Mouse (Mus musculus) thymus, postnatal 10 days (tissue): ENCODE results near the gene Myt1.

ENCODE experiments used
- DNase-seq, 2 experiments: peaks; one replicate each; pipeline ENCODE4 v3.0.0; 2021; ENCODE audit warnings: low spot score in 2 of 2

Myt1 gene

DNA sequence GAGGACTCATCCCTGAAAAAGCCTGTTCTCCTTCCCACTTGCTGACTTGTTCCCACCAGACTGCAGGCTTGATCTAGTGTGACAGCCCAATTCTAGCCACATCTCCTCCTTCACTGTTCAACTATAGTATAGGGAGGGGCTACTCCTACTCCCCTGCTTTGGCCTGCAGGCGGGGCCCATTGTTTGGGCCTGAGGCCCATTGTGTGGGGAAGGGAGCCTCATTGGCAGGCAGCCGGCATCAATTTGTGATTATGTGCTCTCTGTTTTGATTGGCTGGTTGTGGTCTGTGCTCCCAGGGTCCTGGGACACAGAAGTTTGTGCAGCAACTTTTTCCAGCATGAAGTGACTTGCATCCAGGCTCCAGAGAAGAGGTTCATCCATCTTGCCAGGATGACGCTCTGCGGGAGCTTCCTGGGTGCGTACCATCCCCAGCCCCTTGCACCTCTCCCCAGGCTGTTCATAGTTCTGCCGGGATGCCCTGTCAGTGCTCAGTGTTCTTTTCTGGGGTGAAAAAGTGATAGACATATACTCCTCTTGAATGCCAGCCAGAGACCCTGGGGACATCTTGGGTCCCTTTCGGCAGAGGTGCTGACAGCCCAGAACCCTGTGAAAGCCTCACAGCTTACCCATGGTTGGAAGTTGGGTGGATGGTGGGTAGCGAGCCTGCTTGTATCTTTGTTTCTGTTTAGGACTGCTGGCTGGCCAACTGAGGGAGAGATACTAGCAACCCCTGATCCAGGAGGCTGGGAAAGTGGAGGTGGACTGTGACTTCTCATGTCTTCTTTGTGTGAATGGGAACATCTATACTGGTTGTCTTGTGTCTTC is at the start of gene Myt1:
Gene Myt1, plus strand, starts transcription at position 327 of the 825 bp plus-strand sequence.
- no peak for DNase-seq

DNA sequence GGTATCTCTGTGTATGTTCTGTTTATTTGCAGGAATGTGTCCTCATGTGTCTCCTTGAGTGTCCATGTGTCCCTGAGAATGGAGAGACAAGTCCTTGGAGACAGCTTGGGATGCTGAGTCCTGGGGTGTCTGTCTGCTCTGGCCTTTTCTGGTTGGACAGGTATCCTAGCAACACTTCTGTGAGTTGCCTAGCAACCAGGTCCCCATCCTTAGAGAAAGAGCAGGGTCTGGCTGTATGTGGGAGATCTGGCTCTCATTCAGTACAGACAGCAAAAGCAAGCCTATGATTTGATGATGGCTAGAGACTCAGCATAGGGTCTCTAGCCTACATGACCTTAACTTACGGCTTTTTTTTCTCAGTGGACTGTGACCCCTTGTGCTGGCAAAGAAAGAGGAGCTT is 49.4 kb upstream of the Myt1 start:
- no peak for DNase-seq

DNA sequence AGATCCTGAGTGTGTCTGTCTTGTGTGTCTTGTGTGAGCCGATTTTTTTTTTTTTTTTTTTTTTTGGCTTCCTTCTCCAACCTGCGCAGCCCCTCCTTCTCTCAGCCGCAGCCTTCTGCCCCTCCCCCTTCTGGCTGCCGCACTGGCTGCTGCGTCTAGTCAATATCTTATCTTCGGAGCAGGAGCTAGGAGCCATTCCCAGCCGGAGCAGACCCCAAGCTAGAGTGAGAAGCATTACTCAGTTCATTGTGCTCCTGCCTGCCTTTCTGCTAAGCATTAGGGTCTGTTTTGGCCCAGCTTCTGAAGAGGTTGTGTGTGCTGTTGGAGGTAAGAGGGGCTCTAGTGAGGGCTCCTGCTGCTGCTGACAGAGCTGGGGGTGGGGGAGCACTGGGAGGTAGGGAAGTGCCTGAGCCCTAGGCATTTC is 48.2 kb upstream of the Myt1 start, which contains the start of gene Oprl1:
Gene Oprl1, plus strand, starts transcription at position 114 of the 424 bp plus-strand sequence.
- DNase-seq, result peak in 1 of 2 experiments; percentile 15

DNA sequence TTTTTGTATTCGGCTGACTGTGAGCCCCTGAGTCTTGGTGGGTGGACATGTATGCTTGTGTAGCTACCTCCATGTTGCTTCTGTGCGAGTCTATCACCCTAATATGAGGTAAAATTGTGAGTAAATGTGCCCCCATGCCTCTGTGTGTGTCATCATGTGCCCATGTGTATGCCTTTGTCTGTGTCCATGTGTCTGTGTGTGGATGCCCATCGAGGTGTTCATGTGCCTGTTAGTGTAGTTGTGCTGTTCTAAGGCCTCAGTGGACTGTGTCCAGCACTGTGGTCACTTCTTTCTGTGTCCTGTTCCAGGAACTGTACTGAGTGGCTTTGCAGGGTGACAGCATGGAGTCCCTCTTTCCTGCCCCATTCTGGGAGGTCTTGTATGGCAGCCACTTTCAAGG is 47.8 kb upstream of the Myt1 start:
- DNase-seq, result no peak

DNA sequence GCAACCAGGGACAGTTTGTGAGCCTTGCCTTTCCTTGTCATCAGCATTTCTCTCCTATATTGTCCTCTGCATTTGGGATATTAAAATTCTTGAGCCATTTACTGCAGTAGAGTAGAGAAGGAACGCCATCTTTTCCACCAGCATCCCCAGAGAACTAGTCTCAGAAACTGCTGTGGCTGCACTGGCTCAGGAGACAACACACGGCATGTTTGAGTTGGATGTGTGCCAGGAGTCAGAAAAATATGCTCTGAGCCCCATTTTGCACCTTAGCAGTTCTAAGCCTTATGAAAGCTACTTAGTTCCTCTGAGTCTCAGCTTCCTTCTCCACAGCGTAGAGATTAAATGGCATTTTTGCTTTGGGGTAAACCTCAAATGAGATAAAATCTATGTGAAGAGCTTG is 46.1 kb upstream of the Myt1 start:
- no peak for DNase-seq

DNA sequence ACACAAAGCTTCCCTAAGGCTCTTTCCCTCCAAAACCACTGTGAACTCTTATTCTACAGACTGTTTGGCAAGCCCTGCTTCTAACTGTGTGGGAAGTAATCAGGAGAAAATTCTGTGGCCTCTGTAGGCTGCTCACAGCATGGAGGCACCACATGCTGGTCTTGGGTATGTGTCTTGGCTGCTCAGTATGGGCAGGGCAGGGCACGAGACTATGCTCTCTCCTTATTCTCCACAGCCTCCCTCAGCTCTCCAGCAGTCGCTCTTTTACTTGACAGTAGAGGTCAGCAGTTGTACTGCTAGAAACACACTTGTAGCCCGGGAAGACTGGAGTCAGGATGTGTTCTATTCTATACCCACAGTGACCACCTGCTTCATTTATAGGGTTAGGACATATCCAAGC is 43.1 kb upstream of the Myt1 start:
- DNase-seq, result no peak

DNA sequence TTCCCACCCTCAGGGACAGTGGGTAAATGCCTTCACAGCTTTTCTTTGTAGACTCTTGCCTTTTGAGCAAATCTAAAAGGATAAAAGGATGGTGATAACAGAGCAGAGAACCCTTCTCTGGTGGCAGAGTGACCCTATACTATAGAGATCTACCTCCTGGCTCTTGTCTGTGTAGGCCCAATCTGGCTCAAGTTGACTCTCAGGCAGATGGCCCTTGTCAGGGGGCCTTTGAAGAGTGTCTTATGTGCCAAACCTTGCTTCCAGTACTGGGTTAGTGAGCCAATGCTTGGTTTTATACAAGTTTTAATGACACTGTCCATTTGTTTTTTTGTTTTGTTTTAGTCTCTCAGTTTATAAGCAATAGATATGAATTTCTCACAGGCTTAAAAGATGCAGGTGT is 41.9 kb upstream of the Myt1 start:
- no peak for DNase-seq

DNA sequence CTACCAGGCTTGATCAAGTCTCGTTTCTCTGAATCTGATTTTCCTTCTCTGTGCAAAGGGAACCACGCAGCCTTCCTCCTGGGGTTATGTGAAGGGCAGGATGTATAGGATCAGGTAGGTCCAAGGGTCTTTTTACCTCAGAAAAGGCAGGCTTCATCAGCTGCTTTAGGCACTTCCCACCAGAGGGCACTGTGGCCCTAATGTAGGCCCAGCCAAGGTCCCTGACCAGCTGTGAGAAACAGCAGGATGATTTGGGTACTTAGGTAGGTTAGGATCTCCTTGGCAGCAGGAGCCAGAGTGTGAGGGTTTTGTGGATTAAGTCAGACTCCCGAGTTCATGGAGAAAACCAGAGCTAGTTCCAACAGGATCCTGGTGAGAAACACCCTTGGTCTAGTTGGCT is 40.9 kb upstream of the Myt1 start:
- DNase-seq, result peak in 1 of 2 experiments; percentile 25

DNA sequence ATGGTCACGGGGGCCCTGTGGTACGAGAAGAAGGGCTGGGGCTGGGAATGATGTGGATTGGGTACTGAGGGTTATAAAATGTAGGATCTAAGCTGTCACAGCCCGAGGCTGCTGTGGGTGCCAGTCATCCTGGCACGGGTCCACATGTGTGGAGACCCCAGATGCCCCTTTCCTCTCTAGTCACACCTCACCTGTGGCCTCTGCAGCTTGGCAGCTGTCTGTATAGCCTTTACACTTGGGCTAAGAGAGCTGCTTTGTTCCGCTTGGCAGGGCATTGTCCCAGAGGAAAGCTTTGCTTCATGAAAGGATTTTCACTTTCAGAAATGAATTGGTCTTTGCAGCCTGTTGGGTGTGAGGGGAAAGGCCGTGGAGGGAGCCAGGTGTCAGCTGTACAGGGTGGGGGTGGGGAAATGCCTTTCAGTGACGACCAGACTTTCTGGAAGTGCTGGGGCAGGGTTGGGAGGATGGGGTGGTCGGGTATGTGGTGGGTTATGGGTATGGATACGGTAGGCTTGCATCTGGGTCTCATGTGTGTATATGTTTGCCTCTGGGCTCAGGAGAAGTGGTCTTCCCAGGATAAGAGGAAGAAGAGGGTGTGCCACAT is 35.4 kb upstream of the Myt1 start:
- DNase-seq, result no peak

DNA sequence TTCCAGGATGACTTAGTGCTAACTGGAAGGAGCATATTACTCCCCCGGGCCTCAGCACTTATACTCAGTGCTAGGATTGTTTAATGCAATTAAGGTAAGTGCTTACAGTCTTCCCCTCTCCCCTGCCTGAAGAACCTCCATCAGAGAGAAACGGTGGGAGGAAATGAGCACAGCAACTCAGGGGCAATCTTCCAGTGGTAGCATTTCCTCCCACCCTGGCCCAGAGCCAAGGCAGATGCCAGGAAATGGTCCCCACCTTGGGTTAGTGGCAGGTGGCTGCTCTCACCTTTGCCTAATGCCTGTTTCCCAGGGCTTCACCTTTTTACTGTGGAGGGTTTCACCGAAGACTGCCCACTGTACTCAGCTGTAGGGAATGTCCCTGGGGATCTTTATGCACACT is 33.1 kb upstream of the Myt1 start:
- DNase-seq, result peak in 1 of 2 experiments; percentile 12

DNA sequence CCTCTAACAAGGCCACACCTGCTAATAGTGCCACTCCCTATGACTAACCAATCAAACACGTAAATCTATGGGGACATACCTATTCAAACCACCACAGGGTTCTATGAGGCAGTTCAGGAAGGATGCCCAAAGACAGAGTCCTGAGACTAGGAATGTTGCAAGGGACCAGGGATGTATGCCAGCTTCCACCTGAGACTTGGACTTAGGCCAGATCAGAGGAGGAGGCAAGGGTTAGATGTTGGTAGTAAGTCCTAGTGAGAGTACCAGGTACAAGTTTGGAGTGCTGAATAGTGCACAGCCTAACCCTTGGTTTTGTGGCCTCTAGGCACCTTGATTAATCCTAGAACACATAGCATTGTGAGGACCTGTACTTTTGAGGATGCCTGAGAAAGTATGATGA is 10.5 kb upstream of the Myt1 start:
- no peak for DNase-seq

DNA sequence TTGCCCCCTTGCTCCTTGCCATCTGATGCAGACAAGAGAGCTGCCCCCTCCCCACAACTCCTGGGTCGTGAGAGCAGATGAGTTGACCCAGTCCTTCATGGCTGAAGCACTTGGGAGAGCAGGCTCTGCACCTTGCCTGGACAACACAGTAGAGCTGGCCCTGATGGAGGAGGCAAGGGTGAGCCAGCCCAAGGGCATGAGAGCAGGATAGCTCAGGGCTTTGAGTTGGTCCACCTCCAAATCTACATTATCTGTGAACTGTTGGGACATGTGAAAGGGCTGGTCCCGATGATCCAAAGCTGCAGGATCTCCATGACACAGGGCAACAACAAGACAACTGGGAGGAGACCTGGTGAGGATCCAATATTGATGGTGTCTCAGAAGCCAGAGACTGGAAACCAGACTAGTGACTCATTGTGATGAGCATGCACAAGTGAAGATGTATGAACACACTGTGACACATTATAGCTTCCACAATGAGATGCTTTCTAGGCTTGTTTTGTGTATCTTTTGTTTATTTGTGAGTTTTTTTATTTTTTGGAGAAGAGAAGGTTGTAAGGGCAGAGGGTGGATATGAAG is 4.9 kb upstream of the Myt1 start:
- DNase-seq, result no peak

DNA sequence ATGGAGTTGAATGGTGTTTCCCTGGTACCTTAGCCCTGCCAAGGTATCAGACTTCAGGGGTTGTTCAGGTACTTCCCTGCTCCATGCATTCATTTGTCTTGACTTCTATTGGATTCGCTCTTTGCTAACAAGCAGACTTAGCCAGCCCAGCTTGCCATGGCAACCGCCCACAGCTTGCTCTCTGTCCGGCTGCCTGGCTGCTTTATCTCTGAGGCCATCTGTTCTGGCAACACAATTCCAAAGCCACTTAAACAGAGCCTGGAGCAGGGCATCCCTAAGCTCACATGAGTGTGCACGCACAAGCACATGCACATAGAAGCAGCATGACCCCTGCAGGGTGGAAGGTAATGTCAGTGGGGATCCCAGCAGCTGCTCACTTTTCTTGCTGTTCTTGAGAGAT is 4.1 kb upstream of the Myt1 start:
- DNase-seq, result no peak

DNA sequence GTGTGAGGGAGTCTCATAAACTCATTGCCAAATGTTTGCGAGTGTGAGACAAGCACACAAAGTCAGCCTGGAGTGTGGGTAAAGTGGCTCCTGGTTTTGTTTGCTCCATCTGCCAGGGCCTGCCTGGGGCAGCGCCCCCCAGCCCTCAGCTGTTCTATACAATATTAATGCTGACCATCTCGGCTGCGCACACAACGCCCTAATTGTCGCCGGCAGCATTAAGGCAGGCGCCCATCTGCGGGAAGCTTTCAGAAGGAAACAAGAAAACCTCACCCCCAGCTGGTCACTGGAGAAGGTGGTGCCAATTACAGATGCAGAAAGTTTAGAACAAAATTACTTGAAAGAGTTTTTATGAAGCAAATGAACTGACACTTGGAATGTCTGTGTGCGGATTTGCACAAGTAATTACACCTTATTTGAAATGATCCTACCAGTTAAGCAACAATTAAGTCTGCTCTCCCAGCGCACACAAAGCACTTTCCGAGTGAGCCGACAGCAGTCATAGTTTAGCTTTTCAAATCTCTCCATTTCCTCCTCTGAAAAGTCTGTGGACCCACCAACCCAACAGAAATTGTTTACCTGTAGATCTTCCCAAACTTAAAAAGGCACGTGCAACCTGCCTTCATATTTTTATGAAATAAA is 875 bp downstream of the Myt1 start:
- no peak for DNase-seq

DNA sequence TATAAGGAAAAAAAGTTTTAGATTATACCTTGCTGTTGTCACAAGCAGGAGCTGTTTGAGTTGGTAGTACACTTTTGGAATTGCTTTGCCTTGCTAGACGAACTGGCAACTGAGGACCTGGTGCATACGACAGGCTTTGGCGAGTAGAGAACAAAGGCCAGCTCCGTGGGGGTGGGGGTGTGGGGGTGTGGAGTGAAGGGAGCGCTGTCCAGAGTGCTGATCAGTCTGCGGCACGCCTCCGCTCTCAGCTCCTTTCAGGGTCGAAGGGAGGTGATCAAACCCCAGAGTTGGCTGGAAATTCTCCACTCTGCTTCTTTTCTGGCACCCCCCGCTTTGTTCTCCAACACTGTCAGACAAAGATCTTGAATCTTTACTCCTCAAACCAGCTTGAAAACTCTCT is 1.5 kb downstream of the Myt1 start:
- DNase-seq, result peak in 1 of 2 experiments; percentile 11

DNA sequence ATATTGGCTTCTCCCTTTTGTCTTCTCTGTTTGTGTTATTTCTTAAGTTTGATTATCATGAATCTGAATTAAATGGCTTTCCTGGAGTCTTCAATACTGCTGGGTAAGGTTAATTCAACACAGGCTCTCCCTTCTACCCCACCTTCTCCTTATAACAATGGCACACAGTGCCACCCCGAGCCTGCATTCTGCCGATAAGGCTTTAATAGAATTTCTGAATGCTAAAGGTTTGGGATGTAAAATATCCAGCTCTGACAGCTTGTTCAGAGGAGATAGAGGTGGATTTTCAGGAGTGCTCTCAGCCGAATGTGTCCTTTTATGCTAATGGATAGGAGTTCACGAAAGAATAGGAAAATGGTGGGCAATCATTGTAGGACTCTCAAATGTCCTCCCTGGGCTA is 2.1 kb downstream of the Myt1 start:
- no peak for DNase-seq

DNA sequence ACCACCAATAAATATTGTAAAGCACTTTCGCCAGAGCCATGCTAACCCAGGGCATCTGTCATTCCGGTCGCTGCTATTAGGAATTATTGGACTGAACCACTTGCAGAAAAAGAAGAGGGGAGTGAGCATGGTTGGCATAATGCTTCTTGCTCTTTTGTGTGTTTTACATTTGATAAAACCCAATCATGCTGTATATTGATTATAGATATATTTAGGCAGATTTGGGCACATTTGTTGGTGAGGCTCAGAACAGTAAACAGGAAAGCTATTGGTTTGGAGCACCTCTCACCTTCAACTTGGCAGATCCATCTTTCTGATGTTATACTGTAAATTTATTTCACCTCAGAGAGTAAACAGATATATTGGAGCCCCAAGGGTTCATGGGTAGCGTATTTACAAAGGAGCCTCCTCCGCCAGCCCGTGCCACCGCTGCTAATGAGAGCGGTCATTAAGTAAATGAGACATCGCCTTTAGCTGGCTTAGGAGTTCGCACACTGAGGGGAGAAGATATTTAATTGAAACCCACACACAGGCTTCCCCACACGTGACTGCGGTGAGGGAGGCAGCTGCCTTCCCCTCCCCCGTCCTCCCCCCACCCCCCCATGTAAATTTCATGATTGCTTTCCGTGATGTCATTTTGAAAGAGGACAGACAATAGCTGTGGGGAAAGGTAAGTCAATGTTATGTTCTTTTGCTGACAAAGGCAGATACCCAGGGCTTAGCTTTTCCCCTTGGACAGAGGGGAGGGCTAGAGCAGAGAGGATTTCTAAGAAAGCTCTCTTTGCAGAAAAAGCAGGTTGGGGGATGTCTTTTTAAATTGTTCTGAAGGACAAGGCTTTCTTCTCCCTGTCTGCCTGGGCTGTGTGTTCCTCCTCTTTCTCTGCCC is 3.8 kb downstream of the Myt1 start:
- no peak for DNase-seq

DNA sequence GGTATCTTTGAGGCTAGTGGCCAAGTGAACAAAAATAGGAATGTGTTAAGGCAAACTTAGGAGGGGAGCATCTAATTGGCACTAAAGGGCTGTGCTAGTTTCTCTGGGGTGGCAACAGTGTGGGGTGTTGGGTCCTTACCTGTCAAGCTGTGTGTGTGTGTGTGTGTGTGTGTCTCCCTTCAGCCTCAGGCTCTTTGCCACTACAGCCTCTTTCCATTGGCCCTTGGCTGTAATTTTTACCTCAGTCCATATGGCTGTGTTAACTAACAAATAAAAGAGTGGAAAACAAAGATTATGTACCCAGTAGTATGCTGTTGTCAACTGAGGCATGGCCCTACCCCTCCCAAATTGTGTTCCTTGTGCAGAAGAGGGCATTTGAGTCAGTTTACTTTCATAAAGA is 5.3 kb downstream of the Myt1 start:
- DNase-seq, result no peak

DNA sequence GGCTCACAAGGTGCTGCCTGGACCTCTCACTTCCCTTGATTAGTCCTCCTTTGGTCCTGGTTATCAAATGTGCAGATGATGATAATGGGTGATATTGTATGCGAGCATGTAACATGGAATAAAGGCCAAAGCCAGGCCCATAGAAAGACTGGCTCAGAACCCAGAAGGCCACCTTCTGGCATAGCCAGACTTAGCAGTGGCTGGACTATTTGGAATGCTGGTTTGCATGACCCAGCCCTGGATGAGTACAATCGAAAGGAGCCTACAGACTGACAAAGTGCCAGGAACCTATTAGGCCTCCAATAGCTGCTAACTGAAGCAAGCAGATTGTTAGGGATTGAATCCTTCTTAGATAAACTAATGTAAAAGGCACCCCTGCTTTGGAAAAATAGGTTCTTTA is 6.3 kb downstream of the Myt1 start:
- no peak for DNase-seq

DNA sequence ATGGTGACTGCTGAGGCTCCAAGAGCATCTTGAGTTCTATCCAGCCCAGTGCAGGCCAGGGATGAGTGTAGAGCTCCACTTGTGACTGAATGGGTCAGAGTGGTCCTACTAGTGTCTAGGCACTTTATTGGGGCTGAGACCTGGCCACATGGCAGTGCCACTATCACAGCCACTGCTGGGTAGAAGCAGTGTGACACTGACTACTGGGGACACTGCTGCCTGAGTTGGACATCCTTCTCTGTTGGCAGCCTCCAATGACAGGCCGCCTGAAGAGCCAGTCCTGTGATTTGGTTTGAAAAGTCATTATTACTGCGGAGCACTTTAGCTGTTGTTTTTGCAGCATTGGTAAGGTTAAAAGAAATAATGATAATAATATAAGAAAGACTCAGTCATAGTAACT is 10.1 kb downstream of the Myt1 start:
- no peak for DNase-seq

DNA sequence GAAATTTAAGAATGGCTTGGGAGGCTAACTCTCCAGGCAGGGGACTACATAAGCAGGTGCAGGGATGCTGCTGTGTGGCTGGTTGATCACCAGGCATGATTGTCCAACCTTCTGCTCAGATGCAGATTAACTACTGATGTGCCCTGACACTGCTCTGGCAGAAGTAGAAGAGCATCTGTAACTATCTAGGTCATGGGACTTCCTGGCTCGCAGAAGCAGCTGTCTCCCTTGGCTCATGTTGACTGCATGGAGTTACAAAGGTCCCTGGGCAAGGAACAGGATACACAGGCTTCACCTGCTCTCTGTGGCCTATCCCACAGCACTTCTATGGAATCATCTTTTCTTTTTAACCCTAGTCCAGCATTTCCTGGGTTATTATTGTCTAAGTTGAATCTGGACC is 12.7 kb downstream of the Myt1 start:
- DNase-seq, result no peak

DNA sequence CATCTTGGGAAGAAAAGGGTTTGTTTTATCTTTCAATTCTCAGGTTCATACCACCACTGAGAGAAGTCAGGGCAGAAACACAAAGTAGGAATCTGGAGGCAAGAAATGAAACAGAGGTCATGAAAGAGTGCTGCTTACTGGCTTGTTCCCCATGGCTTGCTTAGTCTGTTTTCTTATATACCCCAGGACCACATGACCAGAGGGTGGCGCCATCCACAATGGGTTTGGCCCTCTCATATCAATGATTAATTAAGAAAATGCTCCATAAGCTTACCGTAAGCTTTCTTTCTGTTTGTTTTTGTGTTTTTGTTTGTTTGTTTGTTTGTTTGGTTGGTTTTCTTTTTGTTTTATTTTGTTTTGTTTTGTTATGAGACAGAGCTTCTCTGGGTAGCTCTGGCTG is 14.6 kb downstream of the Myt1 start:
- peak in 1 of 2 experiments; percentile 5 for DNase-seq
